Mouse (Mus musculus) intestine, embryonic 14.5 days (tissue): ENCODE results near the gene Ifitm6. TPM values are rescaled to one million over a fixed set of nuclear protein-coding genes. Genes with fewer than 3 reads are reported as not detected.

ENCODE experiments used
- ATAC-seq: fragments of 200-750 bp; cut with Nextera tagmentation; replicated peaks from 2 replicates; pipeline ENCODE4 v1.8.0; 2017; ENCODE audit warnings: low read depth, moderate number of reproducible peaks, moderate TSS enrichment, moderate library complexity; ENCODE audit not compliant: low FRiP score, low TSS enrichment
- DNase-seq: peaks from one replicate; pipeline ENCODE4 v3.0.0-alpha.2; 2018; ENCODE audit warnings: low spot score
- H3K27ac ChIP-seq: fragments of 300-500 bp; sonication (generic); 2 replicates; pipeline ENCODE4 v1.5.1; 2014; ENCODE audit warnings: low read depth, mild to moderate bottlenecking, control low read depth
- H3K27me3 ChIP-seq: fragments of 300-500 bp; sonication (generic); replicated peaks from 2 replicates; pipeline ENCODE4 v1.6.1; 2014; ENCODE audit warnings: low read length, control low read depth; ENCODE audit not compliant: control insufficient read depth, insufficient read depth
- H3K36me3 ChIP-seq: fragments of 300-500 bp; sonication (generic); 2 replicates; pipeline ENCODE4 v1.6.1; 2014; ENCODE audit warnings: low read length, control low read depth; ENCODE audit not compliant: control insufficient read depth, insufficient read depth
- H3K4me1 ChIP-seq: fragments of 300-500 bp; sonication (generic); replicated peaks from 2 replicates; pipeline ENCODE4 v1.6.1; 2014; ENCODE audit warnings: low read length, control low read depth, mixed read lengths; ENCODE audit not compliant: control insufficient read depth, insufficient read depth
- H3K4me2 ChIP-seq: fragments of 300-500 bp; sonication (generic); 2 replicates; pipeline ENCODE4 v1.6.1; 2014; ENCODE audit warnings: low read length
- H3K4me3 ChIP-seq: fragments of 300-500 bp; sonication (generic); 2 replicates; pipeline ENCODE4 v1.5.1; 2014; ENCODE audit warnings: low read depth, low read length, control low read depth, mixed read lengths
- H3K9ac ChIP-seq: fragments of 300-500 bp; sonication (generic); 2 replicates; pipeline ENCODE4 v1.6.1; 2014; ENCODE audit warnings: mild to moderate bottlenecking, low read length
- H3K9me3 ChIP-seq: fragments of 300-500 bp; sonication (generic); 2 replicates; pipeline ENCODE4 v1.6.1; 2016; ENCODE audit warnings: low read length, control low read depth; ENCODE audit not compliant: control insufficient read depth
- WGBS: fragments of 180-500 bp; shearing (Covaris S2); extraction: QIAGEN DNeasy Blood & Tissue Kit; methylation state at CpG from one replicate; pipeline ENCODE4 v1.1.7; 2014; 5-methylcytosine and 5-hydroxymethylcytosine counted together
- polyA plus RNA-seq: library from polyadenylated mRNA; unstranded; fragments of >200 nt; fragmentation: Nextera tagmentation; extraction: Ambion mirVana; gene quantifications from 2 replicates; pipeline ENCODE4 v1.2.1, GENCODE M21; 2014

Gene Ifitm6
- polyA plus RNA-seq, 1 experiment from 2014 or later, result 1.2 TPM

DNA sequence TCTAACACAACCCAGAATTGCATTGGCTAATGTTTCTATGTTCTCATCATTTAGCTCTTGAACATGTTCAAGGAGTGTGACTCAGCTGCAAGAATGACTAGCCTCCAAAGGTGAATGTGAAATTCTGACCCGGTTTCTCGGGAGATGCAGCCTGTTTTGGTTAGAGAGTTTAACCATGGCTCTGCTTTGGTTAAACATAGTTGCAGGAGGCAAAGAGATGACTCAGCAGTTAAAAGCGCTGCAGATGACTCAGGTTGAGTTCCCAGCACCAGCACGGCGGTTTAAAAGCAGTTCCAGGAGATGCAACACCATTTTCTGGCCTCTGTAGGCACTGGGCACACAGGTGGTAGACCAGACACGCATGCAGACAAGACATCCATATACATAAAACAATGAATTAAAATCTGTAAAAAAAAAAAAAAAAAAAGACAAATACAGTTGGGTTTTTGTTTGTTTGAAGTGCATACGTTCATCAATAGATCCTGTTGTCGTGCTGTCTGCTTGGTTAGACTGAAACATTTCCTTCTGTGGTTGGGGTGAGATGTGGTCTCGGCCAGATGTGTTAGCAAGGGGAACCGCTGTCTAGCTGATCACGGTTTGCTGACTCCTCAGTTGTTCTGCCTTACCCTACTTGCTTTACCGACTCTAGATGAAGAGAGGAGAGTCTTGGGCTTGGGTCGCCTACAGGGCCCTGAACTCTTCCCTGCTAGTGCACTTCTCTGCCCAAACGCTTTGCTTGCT lies 41.0 kb upstream of the Ifitm6 start:
- H3K4me1 ChIP-seq, result peaks cover 13% of the 10 kb centered on the region; the same call in 1 of the 2 replicates
- H3K4me3 ChIP-seq, result no peak overlapping the region
- no peak for DNase-seq
- no peak overlapping the region for H3K27ac ChIP-seq
- no peaks in the 10 kb centered on the region for H3K9me3 ChIP-seq
- ATAC-seq, result no peak
- peaks cover 2% of the 10 kb centered on the region for H3K36me3 ChIP-seq
- no peak overlapping the region for H3K9ac ChIP-seq
- H3K27me3 ChIP-seq, result no peaks in the 10 kb centered on the region
- no peak overlapping the region for H3K4me2 ChIP-seq
- 91% methylated on average over 14 of the region's 14 CpGs for WGBS

- DNase-seq, result no peak
- H3K27me3 ChIP-seq, result no peaks in the 10 kb centered on the region
- no peak for ATAC-seq
- H3K4me3 ChIP-seq, result no peak overlapping the region
- H3K9me3 ChIP-seq, result no peaks in the 10 kb centered on the region
- no peaks in the 10 kb centered on the region for H3K36me3 ChIP-seq
- no peak overlapping the region for H3K9ac ChIP-seq
- H3K27ac ChIP-seq, result no peak overlapping the region
- WGBS, result 96% methylated on average over 1 of the region's 1 CpGs
- peaks cover 11% of the 10 kb centered on the region; the same call in 1 of the 2 replicates for H3K4me1 ChIP-seq
- H3K4me2 ChIP-seq, result no peak overlapping the region
Observed at GRCm38 (mm10) chr7:141057541-141057940, 39.8 kb upstream of the Ifitm6 start.

DNA sequence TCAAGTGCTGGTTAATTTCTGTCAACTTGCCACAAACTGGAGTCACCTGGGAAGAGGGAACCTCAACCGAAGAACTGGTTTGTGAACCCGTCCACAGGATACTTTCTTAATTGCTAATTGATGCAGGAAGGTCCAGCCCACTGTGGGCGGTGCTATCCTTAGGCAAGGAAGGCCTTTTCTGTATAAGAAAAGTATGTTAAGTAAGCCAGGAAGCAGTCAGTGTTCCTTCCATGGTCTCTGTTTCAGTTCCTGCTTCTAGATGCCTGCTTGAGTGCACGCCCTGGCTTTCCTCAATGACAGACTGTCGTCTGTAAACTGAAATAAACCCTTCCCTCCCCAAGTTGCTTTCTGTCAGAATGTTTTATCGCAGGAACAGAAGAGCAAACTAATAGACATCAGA lies 39.3 kb upstream of the Ifitm6 start:
- WGBS, result 84% methylated on average over 6 of the region's 6 CpGs
- H3K9me3 ChIP-seq, result no peaks in the 10 kb centered on the region
- H3K36me3 ChIP-seq, result no peaks in the 10 kb centered on the region
- H3K9ac ChIP-seq, result no peak overlapping the region
- no peaks in the 10 kb centered on the region for H3K27me3 ChIP-seq
- no peak overlapping the region for H3K4me2 ChIP-seq
- DNase-seq, result no peak
- H3K4me1 ChIP-seq, result peaks cover 8% of the 10 kb centered on the region; the same call in 1 of the 2 replicates
- no peak for ATAC-seq
- no peak overlapping the region for H3K27ac ChIP-seq
- H3K4me3 ChIP-seq, result no peak overlapping the region

DNA sequence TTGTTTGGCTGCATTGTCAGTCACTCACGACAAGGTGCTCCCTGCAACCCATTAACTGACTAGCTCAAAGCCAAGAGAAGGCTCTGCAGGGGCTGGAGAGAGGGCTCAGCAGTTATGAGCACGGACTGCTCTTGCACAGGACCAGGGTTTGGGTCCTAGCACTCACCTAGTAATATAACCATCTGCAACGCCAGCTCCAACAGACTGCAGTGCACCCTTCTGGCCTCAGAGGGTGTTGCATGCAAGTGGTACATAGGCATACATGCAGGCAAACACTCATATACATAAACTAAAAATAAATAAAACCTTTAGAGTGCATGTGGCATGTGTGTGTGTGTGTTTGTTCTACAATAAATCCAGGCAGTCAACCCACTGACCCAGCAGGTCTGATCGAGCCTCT lies 38.1 kb upstream of the Ifitm6 start:
- H3K27ac ChIP-seq, result no peak overlapping the region
- DNase-seq (no peak), ATAC-seq (no peak)
- H3K4me2 ChIP-seq, result no peak overlapping the region
- H3K27me3 ChIP-seq, result no peaks in the 10 kb centered on the region
- WGBS, result 79% methylated on average over 4 of the region's 4 CpGs
- no peaks in the 10 kb centered on the region for H3K4me1 ChIP-seq
- no peaks in the 10 kb centered on the region for H3K9me3 ChIP-seq
- H3K36me3 ChIP-seq, result no peaks in the 10 kb centered on the region
- no peak overlapping the region for H3K4me3 ChIP-seq
- no peak overlapping the region for H3K9ac ChIP-seq

GRCm38 (mm10) chr7:141052421-141052820 lies 34.7 kb upstream of the Ifitm6 start:
- Histone ChIP-seq H3K9ac (no peak overlapping the region), H3K9me3 (no peaks in the 10 kb centered on the region), H3K4me1 (peaks cover 8% of the 10 kb centered on the region), H3K27me3 (no peaks in the 10 kb centered on the region), H3K36me3 (no peaks in the 10 kb centered on the region), H3K27ac (no peak overlapping the region), H3K4me3 (no peak overlapping the region), H3K4me2 (no peak overlapping the region)
- no peak for DNase-seq
- 79% methylated on average over 2 of the region's 2 CpGs for WGBS
- no peak for ATAC-seq

DNA sequence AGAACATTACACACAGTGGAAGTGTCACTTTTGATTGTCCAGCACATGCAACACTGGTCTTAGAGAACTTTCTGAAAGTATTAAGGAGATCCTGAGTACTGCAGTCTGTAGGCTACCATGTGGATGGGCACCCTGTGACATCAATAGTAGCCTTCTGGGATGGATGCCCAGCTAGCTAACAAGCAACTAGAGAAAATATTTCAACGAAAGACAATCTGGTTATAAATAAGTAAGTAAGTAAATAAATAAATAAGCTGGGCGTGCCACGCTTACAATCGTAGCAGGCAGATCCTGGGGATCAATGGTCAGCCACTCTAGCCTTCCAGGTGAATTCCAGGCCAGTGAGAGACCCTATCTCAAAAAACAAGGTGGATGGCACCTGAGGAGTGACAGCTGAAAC lies 34.3 kb upstream of the Ifitm6 start:
- Histone ChIP-seq H3K9me3 (no peaks in the 10 kb centered on the region), H3K9ac (no peak overlapping the region), H3K4me3 (no peak overlapping the region), H3K36me3 (no peaks in the 10 kb centered on the region), H3K27me3 (no peaks in the 10 kb centered on the region), H3K4me2 (no peak overlapping the region), H3K4me1 (peaks cover 11% of the 10 kb centered on the region), H3K27ac (no peak overlapping the region)
- no peak for ATAC-seq
- no peak for DNase-seq
- 78% methylated on average over 4 of the region's 4 CpGs for WGBS

- DNase-seq (no peak), ATAC-seq (no peak)
- Histone ChIP-seq H3K27me3 (no peaks in the 10 kb centered on the region), H3K4me2 (no peak overlapping the region), H3K4me1 (peaks cover 11% of the 10 kb centered on the region), H3K9ac (no peak overlapping the region), H3K9me3 (no peaks in the 10 kb centered on the region), H3K27ac (no peak overlapping the region), H3K4me3 (no peak overlapping the region), H3K36me3 (no peaks in the 10 kb centered on the region)
- WGBS, result 64% methylated on average over 17 of the region's 17 CpGs
Observed at GRCm38 (mm10) chr7:141051060-141051685, 33.4 kb upstream of the Ifitm6 start.

GRCm38 (mm10) chr7:141049326-141049725 lies 31.6 kb upstream of the Ifitm6 start:
- WGBS, result 58% methylated on average over 2 of the region's 2 CpGs
- Histone ChIP-seq H3K27me3 (no peaks in the 10 kb centered on the region), H3K4me1 (peaks cover 11% of the 10 kb centered on the region), H3K9ac (no peak overlapping the region), H3K36me3 (no peaks in the 10 kb centered on the region), H3K4me3 (no peak overlapping the region), H3K4me2 (no peak overlapping the region), H3K27ac (no peak overlapping the region), H3K9me3 (no peaks in the 10 kb centered on the region)
- ATAC-seq (no peak), DNase-seq (no peak)
